In the genomic region with DNA sequence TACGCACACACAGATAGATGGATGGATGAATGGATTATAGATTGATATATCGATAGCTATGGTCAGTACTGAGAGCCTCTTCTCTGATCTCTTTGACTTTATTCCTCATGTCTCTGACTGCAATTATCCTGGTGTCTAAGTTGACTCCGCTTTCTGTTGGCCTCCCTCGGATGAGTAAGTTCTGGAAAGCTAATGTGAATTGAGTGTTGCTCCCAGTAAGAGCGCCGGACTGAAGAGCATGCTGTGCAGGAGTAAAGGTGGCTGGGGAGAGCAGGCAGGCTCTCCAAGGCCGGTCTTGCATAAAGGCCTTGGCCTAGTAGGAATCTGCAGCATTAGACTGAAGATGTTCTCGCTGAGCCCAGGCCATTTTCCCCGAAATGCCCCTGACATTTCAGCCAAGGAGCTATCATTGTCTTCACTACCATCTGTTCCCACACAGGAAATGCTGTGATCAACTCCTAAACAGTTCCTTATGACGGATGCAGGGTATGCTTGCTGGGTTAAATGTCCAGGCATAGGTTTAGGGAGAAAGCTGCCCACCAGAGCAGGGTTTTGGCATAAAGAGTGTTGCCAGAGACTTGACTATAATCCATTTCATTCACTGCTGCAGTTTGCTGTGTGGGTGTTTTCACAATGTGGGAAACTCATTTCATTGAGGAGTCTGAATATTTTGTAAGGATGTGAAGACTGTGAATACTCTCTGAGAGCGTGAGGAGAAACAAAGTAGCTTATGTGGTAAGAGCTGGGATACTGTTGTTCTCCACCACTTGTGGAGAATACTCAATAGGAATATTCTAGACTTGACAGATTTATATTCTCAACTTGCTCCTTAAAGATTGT, we compare ENCODE assay signal across 14 mouse cellular contexts.
DNase-seq lines count a peak whose midpoint lies in the region; ATAC-seq and TF ChIP-seq lines count a peak whose summit lies in the region.
"Had no signal": no experiment of that assay in that cellular context is flagged by ENCODE, and none has a peak within 500 bp of the region (broad histone marks: within the 10 kb centered on the region; RNA-seq: fewer than 3 reads in every experiment).

No protein-coding gene starts in this region.

- no peak for TF ChIP-seq CTCF in lung, postnatal 0 days (IDR thresholded peaks at IDR 0.05)

- H3K4me2 ChIP-seq in lung, postnatal 0 days (replicated peaks; ENCODE audit: low read depth, low read length): no peak overlapping the region
- H3K4me2 ChIP-seq in forebrain, embryonic 15.5 days (replicated peaks): no peak overlapping the region
- H3K4me2 ChIP-seq: forebrain, embryonic 12.5 days; kidney, embryonic 15.5 days had no signal

- H3K4me3 ChIP-seq in lung, postnatal 0 days (ENCODE audit: low read depth, low read length): no peak overlapping the region
- H3K4me3 ChIP-seq in forebrain, embryonic 15.5 days: no peak overlapping the region
- H3K4me3 ChIP-seq: forebrain, embryonic 12.5 days; kidney, embryonic 15.5 days had no signal

- 79% methylated on average over 11 of the region's 11 CpGs for WGBS in lung, postnatal 0 days
- WGBS in forebrain, embryonic 15.5 days: 87% methylated on average over 11 of the region's 11 CpGs

- H3K9ac ChIP-seq in lung, postnatal 0 days (replicated peaks; ENCODE audit: low read depth): no peak overlapping the region
- no peak overlapping the region for H3K9ac ChIP-seq in forebrain, embryonic 15.5 days (replicated peaks)
- H3K9ac ChIP-seq: forebrain, embryonic 12.5 days; kidney, embryonic 15.5 days had no signal

- TF ChIP-seq EP300 in lung, postnatal 0 days (IDR thresholded peaks at IDR 0.05): no peak

- H3K27me3 ChIP-seq in lung, postnatal 0 days (replicated peaks; ENCODE audit: insufficient read depth, low read length): no peaks in the 10 kb centered on the region
- H3K27me3 ChIP-seq in forebrain, embryonic 15.5 days: no peaks in the 10 kb centered on the region
- H3K27me3 ChIP-seq: CH12.LX had no signal

- 0 out of 2 replicates have a peak, but pooled peaks have one; percentile 36 for ATAC-seq in cerebellum, adult (ENCODE audit: insufficient number of reproducible peaks, low FRiP score, low TSS enrichment)
- ATAC-seq in lung, postnatal 0 days: no peak
- no peak for ATAC-seq in forebrain, embryonic 15.5 days (replicated peaks)
- ATAC-seq: inflammation-experienced regulatory T-cells, adult 6 months; midbrain, embryonic 16.5 days had no signal

- peak overlapping the region; percentile 28; the same call in 1 of the 2 replicates for H3K27ac ChIP-seq in lung, postnatal 0 days (ENCODE audit: low read length)
- H3K27ac ChIP-seq in forebrain, embryonic 15.5 days (replicated peaks): no peak overlapping the region
- H3K27ac ChIP-seq: forebrain, embryonic 12.5 days; kidney, embryonic 15.5 days had no signal

- H3K36me3 ChIP-seq in lung, postnatal 0 days (ENCODE audit: insufficient read depth, low read length): no peaks in the 10 kb centered on the region
- no peaks in the 10 kb centered on the region for H3K36me3 ChIP-seq in forebrain, embryonic 15.5 days
- H3K36me3 ChIP-seq: forebrain, embryonic 12.5 days; kidney, embryonic 15.5 days had no signal

- no peak for DNase-seq in cerebellum, postnatal 4 days (ENCODE audit: low spot score in 2 of 2)
- DNase-seq in lung, postnatal 0 days (ENCODE audit: low spot score): no peak
- no peak for DNase-seq in lung, postnatal 36 days
- DNase-seq in adrenal gland, postnatal 25 days: peak; percentile 18
- peak; percentile 20 to 30 for DNase-seq in cerebellum, postnatal 25 days
- no peak for DNase-seq in lung, postnatal 14 days
- DNase-seq: heart, adult 18-20 months had no signal

- no peaks in the 10 kb centered on the region for H3K9me3 ChIP-seq in lung, postnatal 0 days (ENCODE audit: low read length)
- H3K9me3 ChIP-seq in forebrain, embryonic 15.5 days: no peaks in the 10 kb centered on the region
- H3K9me3 ChIP-seq: forebrain, embryonic 12.5 days; kidney, embryonic 15.5 days had no signal

- peaks cover 3% of the 10 kb centered on the region; the same call in 1 of the 2 replicates for H3K4me1 ChIP-seq in lung, postnatal 0 days (ENCODE audit: insufficient read depth, low read depth, low read length)
- H3K4me1 ChIP-seq in forebrain, embryonic 15.5 days: peaks cover 16% of the 10 kb centered on the region

Comparison
In these comparisons a context has a peak if more than half of its experiments do, and no peak if none do; other contexts are left out.
1. DNase-seq: peak in adrenal gland, postnatal 25 days (single experiment) and cerebellum, postnatal 25 days (2 of 2); none in cerebellum, postnatal 4 days (0 of 2), lung, postnatal 0 days (single experiment), lung, postnatal 36 days (single experiment) and lung, postnatal 14 days (single experiment).